Mouse (Mus musculus): ENCODE measurements around the gene Kcnk5. TPM values are rescaled to one million over a fixed set of nuclear protein-coding genes. Genes with fewer than 3 reads are reported as not detected.

Kcnk5 gene
- polyA plus RNA-seq, 1 experiment from 2014 or later = 3.5 TPM

DNA sequence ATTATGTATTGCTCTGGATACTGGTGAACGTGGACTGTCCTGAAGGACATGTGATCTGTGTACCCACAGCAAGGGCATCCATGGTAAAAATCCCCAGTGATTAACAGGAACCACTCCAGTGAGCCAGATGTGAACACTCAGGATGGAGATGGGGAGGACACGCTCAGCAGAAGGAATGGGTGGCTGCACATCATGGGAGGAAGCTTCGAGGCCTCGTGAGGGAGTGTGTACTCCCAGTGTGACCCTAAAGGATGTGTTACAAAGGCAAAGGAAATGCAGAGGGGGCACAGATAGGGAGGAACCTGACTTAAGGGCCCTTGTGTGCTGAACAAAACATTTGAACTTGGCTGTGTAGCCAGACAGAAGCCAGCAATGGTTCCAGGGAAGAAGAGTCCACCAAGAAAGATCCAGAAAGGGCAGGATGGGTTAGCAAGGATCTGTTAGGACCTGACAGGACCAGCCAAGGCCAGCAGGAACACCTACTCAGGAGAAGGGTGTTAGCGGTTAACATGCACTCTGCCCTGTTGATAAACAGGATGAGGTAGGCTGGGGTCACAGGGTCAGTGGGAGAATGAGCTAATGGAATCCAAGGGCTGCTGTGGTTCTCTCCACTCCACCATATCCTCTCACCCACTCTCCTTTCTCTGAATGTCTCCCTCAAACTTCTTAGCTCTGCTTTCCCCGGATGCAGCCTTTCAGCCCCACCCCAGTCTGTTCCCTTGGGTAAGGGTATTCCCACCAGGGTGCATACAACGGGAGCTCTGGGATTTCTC, 68.2 kb downstream of the Kcnk5 start:
- H3K9me3 ChIP-seq (replicated peaks) = no peaks in the 10 kb centered on the region
- H3K4me3 ChIP-seq = no peak overlapping the region
- H3K27me3 ChIP-seq (replicated peaks) = no peaks in the 10 kb centered on the region
- no peaks in the 10 kb centered on the region for H3K36me3 ChIP-seq
- 48% methylated on average over 7 of the region's 7 CpGs for WGBS
- no peak overlapping the region for H3K4me2 ChIP-seq
- H3K4me1 ChIP-seq (replicated peaks) = peaks cover 11% of the 10 kb centered on the region; the same call in 1 of the 2 replicates
- no peak overlapping the region for H3K27ac ChIP-seq (ENCODE audit: poor library complexity, severe bottlenecking)
- H3K9ac ChIP-seq = no peak overlapping the region
- no peak for ATAC-seq (ENCODE audit: insufficient number of reproducible peaks, low FRiP score)

GRCm38 (mm10) chr14:20112218-20112617, 69.4 kb downstream of the Kcnk5 start:
- 62% methylated on average over 3 of the region's 3 CpGs for WGBS
- H3K9ac ChIP-seq = no peak overlapping the region

GRCm38 (mm10) chr14:20110945-20111344, 70.7 kb downstream of the Kcnk5 start:
- Histone ChIP-seq H3K27me3 (replicated peaks) (no peaks in the 10 kb centered on the region), H3K4me1 (replicated peaks) (0 out of 2 replicates have a peak, but pooled peaks cover 3% of the 10 kb centered on the region), H3K9me3 (replicated peaks) (no peaks in the 10 kb centered on the region), H3K9ac (no peak overlapping the region), H3K27ac (ENCODE audit: poor library complexity, severe bottlenecking) (no peak overlapping the region), H3K4me3 (no peak overlapping the region), H3K4me2 (no peak overlapping the region), H3K36me3 (no peaks in the 10 kb centered on the region)
- whole genome bisulfite sequencing = 60% methylated on average over 1 of the region's 1 CpGs
- ATAC-seq (ENCODE audit: insufficient number of reproducible peaks, low FRiP score) = no peak

More at GRCm38 (mm10) chr14:20112218-20112617, 69.4 kb downstream of the Kcnk5 start:
- no peak for ATAC-seq (ENCODE audit: insufficient number of reproducible peaks, low FRiP score)
- Histone ChIP-seq H3K9me3 (replicated peaks) (no peaks in the 10 kb centered on the region), H3K4me1 (replicated peaks) (peaks cover 9% of the 10 kb centered on the region; the same call in 1 of the 2 replicates), H3K27ac (ENCODE audit: poor library complexity, severe bottlenecking) (no peak overlapping the region), H3K27me3 (replicated peaks) (no peaks in the 10 kb centered on the region), H3K4me2 (no peak overlapping the region), H3K36me3 (no peaks in the 10 kb centered on the region), H3K4me3 (no peak overlapping the region)

DNA sequence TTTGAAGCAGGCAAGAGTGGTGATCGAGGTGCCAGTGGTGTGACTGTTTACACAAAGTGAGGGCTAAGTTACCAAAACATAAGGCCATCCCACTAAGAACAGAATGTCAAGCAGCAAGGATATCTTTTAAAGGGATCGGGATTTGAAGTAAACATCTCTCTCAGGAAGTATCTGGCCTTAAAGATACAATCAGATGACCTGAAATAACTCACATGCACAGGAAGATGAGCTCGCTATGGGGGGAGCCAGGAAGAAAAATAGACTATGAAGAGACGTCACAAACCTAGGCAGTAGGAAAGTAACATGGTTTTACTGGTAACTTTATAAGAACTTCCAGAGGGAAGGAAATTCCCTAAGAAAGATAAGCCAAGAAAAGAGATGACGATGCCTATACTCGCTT, 75.3 kb downstream of the Kcnk5 start:
- no peak overlapping the region for H3K4me2 ChIP-seq
- H3K9me3 ChIP-seq (replicated peaks) = no peaks in the 10 kb centered on the region
- H3K27ac ChIP-seq (ENCODE audit: poor library complexity, severe bottlenecking) = no peak overlapping the region
- H3K4me1 ChIP-seq (replicated peaks) = peaks cover 12% of the 10 kb centered on the region
- no peaks in the 10 kb centered on the region for H3K36me3 ChIP-seq
- H3K27me3 ChIP-seq (replicated peaks) = no peaks in the 10 kb centered on the region
- no peak overlapping the region for H3K9ac ChIP-seq
- no peak overlapping the region for H3K4me3 ChIP-seq
- ATAC-seq (ENCODE audit: insufficient number of reproducible peaks, low FRiP score) = no peak
- WGBS = 53% methylated on average over 6 of the region's 6 CpGs

DNA sequence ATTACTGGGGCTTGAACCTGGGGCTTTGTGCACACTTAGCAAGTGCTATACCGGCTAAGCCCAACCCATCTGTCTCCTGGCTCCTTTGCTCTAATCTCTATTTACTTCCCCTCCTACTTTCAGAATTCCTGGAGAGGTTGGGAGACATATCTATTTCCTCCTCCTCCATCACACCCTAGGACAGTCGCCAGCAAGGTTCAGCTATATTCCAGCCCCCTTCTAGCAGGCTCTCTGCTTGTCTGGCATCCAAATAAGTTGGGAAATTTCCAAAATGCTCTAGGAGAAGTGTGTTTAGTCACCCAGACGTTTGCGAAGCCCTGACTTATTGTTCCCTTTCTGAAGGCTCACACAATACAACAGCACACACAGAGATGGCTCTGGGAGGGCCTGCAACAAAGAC, 78.4 kb downstream of the Kcnk5 start:
- ATAC-seq (ENCODE audit: insufficient number of reproducible peaks, low FRiP score) = no peak

DNA sequence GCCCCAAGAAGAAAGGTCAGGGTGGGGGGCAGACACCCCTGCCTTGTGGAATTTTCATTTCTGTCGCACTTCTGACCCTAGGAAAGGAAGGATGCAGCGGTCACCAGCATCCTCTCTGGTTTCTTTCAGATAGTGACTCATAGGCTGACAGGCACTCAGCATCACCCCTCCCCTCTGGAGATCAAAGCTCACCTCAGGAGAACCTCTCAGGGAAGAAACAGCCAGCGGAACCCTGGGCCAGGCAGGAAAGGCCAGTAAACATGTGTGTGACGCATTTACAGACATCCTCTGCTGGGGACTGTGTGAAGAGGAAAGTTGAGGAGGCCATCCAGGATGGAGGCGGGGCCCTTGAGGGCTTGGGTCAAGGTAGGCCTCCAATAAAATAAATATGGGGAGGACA, 83.5 kb downstream of the Kcnk5 start:
- ATAC-seq (ENCODE audit: insufficient number of reproducible peaks, low FRiP score) = no peak
- H3K9me3 ChIP-seq (replicated peaks) = no peaks in the 10 kb centered on the region
- H3K9ac ChIP-seq = no peak overlapping the region
- no peak overlapping the region for H3K4me3 ChIP-seq
- no peaks in the 10 kb centered on the region for H3K36me3 ChIP-seq
- no peak overlapping the region for H3K4me2 ChIP-seq
- peaks cover 6% of the 10 kb centered on the region; the same call in 1 of the 2 replicates for H3K4me1 ChIP-seq (replicated peaks)
- no peaks in the 10 kb centered on the region for H3K27me3 ChIP-seq (replicated peaks)
- H3K27ac ChIP-seq (ENCODE audit: poor library complexity, severe bottlenecking) = no peak overlapping the region
- 24% methylated on average over 5 of the region's 5 CpGs for WGBS

More for the DNA sequence above, 78.4 kb downstream of the Kcnk5 start:
- H3K9ac ChIP-seq = no peak overlapping the region
- 30% methylated on average over 4 of the region's 4 CpGs for WGBS
- no peak overlapping the region for H3K27ac ChIP-seq (ENCODE audit: poor library complexity, severe bottlenecking)
- peaks cover 13% of the 10 kb centered on the region for H3K4me1 ChIP-seq (replicated peaks)
- no peak overlapping the region for H3K4me3 ChIP-seq
- H3K9me3 ChIP-seq (replicated peaks) = no peaks in the 10 kb centered on the region
- H3K4me2 ChIP-seq = no peak overlapping the region
- H3K36me3 ChIP-seq = no peaks in the 10 kb centered on the region
- H3K27me3 ChIP-seq (replicated peaks) = no peaks in the 10 kb centered on the region

GRCm38 (mm10) chr14:20094942-20095341, 86.7 kb downstream of the Kcnk5 start:
- H3K36me3 ChIP-seq = no peaks in the 10 kb centered on the region
- H3K27ac ChIP-seq (ENCODE audit: poor library complexity, severe bottlenecking) = no peak overlapping the region
- no peak for ATAC-seq (ENCODE audit: insufficient number of reproducible peaks, low FRiP score)
- H3K4me2 ChIP-seq = no peak overlapping the region
- no peaks in the 10 kb centered on the region for H3K27me3 ChIP-seq (replicated peaks)
- H3K4me3 ChIP-seq = no peak overlapping the region
- no peaks in the 10 kb centered on the region for H3K9me3 ChIP-seq (replicated peaks)
- 54% methylated on average over 5 of the region's 5 CpGs for WGBS
- H3K9ac ChIP-seq = no peak overlapping the region
- 0 out of 2 replicates have a peak, but pooled peaks cover 3% of the 10 kb centered on the region for H3K4me1 ChIP-seq (replicated peaks)

DNA sequence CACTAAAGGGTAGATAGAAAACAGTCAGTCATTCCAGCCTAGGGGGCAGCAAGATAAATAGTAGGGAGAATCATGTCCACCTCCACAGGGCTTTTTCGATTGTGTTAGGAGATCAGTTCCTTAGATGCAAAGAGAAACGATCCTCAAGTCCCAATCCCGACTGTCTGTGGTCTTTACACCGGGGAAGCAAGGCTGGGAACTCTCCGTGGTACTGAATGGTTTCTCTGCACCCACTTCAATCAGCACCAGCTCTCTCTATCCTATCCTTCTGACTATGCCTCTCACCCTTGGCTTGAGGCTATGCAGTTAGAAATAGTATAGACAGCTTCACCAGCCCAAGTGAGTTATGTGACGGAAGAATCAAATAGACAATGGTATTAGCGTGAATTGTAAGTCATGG, 88.1 kb downstream of the Kcnk5 start:
- H3K36me3 ChIP-seq = no peaks in the 10 kb centered on the region
- no peak for ATAC-seq (ENCODE audit: insufficient number of reproducible peaks, low FRiP score)
- H3K4me2 ChIP-seq = no peak overlapping the region
- WGBS = 14% methylated on average over 7 of the region's 7 CpGs
- no peak overlapping the region for H3K4me3 ChIP-seq
- H3K9me3 ChIP-seq (replicated peaks) = no peaks in the 10 kb centered on the region
- H3K27me3 ChIP-seq (replicated peaks) = no peaks in the 10 kb centered on the region
- 0 out of 2 replicates have a peak, but pooled peaks cover 3% of the 10 kb centered on the region for H3K4me1 ChIP-seq (replicated peaks)
- no peak overlapping the region for H3K9ac ChIP-seq
- H3K27ac ChIP-seq (ENCODE audit: poor library complexity, severe bottlenecking) = no peak overlapping the region

Other genes starting within 250 kb of the Kcnk5 start
- 31.2 and 37.7 TPM in 2 replicates for gene Gng2, start 204.2 kb downstream of the Kcnk5 start, polyA plus RNA-seq (2016; fragmentation: Nextera tagmentation; extraction: Ambion mirVana)
- 7.3 and 7.9 TPM in 2 replicates for gene Saysd1, start 43.3 kb downstream of the Kcnk5 start, polyA plus RNA-seq (2016; fragmentation: Nextera tagmentation; extraction: Ambion mirVana)
- gene Kcnk16, start 87.4 kb upstream of the Kcnk5 start, polyA plus RNA-seq (2016; fragmentation: Nextera tagmentation; extraction: Ambion mirVana) = not detected in 2 replicates
- 10.9 and 16.4 TPM in 2 replicates for gene Nudt13, start 112.9 kb upstream of the Kcnk5 start, polyA plus RNA-seq (2016; fragmentation: Nextera tagmentation; extraction: Ambion mirVana)
- gene Ecd, start 166.3 kb upstream of the Kcnk5 start, polyA plus RNA-seq (2016; fragmentation: Nextera tagmentation; extraction: Ambion mirVana) = 37.4 and 37.5 TPM in 2 replicates
- gene Fam149b, start 166.4 kb upstream of the Kcnk5 start, polyA plus RNA-seq (2016; fragmentation: Nextera tagmentation; extraction: Ambion mirVana) = 25.7 and 29.2 TPM in 2 replicates
- gene Dnajc9, start 207.1 kb upstream of the Kcnk5 start, polyA plus RNA-seq (2016; fragmentation: Nextera tagmentation; extraction: Ambion mirVana) = 97.6 and 99.1 TPM in 2 replicates
- gene Mrps16, start 211.8 kb upstream of the Kcnk5 start, polyA plus RNA-seq (2016; fragmentation: Nextera tagmentation; extraction: Ambion mirVana) = 87.0 and 88.7 TPM in 2 replicates